Mouse (Mus musculus): ENCODE measurements around the gene Mepce. TPM values are rescaled to one million over a fixed set of nuclear protein-coding genes. Genes with fewer than 3 reads are reported as not detected.
A peak's percentile ranks its signal among the peaks of the same experiment; 100 is the strongest.
"Not testable (repeated sequence)": the region's sequence is repeated elsewhere in the genome, so short reads cannot be mapped to it uniquely, and the experiment has no call there.

The Mepce gene
- 10 to 100 TPM; 52.1 to 53.6 TPM for total RNA-seq (2021)
- long read RNA-seq, transcript Mepce-201 (4 exons, 3,128 nt), result major isoform, 28 of 31 reads
- long read RNA-seq, partial matches to known transcripts, result 1 of 31 reads
- long read RNA-seq, other reads (novel, unspliced or antisense), result 1 of 31 reads

DNA sequence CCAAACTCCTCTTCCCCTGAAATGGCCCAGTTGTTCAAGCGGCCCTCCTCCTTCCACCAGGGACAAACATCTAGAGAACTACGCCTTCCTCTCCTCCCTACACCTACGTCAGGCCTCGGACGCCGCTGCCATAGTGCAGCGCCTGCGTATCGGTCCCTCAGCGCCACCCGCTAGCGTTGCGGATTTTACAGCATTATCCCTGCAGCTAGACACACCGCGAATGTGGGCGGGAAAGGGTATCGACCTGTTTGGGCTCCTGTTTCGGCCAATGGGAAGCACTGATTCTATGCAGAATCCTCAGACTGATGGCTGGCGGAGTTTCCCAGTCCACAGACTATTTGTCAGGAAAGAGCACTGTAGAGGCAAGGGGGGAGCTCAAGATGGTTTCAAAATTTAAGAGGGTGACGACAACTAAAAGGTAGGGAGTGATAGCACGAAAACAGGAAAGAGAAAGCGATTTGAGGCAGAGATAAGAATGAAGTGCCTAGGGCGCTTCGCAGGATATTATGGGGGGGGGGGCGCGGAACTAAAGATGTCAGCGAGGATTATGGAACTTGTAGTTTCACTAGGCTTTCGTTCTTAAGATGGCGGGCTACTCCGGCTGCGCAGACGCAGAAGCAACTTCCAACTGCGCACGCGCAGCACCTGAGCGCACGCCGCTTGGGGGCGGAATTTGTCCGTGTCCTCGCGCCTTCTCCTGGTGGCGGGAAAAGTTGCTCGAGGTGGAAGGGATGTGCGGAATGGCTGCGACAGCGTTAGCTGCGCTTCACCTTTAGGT, at the start of gene Mepce, which contains the start of gene Zcwpw1:
TSS of gene Mepce (minus strand) at position 505 of the 778 bp plus-strand sequence.
TSS of gene Zcwpw1 (plus strand) at position 648 of the 778 bp plus-strand sequence.
- peak; percentile 96 to 97 for DNase-seq (ENCODE audit: low spot score in 2 of 2)

DNA sequence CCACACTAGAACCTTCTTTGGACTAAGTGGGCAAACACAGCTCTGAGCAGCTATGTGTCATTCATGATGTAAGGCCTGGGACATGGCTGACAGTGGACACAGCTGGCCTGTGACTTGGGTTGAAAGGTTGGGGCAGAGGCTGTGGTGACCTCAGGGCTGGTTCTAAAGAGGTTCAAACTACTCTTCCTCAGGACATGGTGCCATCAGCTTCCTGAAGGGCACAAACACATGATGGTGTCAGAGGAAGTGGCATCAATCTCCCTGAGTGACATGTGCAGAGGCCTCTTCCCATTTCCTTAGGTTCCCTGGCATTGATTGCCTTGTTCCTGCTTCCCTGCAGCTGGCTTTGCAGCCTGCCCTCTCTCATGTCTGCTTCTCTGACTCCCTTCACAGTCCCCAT, 49.7 kb upstream of the Mepce start:
- DNase-seq (ENCODE audit: low spot score in 2 of 2), result not testable (repeated sequence)

DNA sequence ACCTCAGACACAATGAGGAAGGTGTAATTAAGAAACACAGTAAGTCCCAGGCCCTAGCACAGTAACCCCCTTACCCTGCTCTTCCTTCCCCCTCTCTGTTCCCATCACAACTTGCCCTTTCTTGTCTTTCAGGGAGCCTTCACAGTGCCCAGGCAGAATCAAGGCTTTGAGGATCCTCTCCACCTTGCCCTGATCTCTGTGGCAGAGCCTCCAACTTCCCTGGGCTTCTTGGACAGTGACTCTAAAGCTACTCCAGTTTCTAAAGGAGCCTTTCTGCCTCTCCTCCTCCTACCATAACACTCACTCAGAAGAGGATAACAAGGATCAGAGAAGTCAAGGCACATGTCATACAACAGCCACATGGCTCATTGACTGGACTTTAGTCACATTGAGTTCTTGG, 49.2 kb upstream of the Mepce start:
- DNase-seq (ENCODE audit: low spot score in 2 of 2), result no peak

DNA sequence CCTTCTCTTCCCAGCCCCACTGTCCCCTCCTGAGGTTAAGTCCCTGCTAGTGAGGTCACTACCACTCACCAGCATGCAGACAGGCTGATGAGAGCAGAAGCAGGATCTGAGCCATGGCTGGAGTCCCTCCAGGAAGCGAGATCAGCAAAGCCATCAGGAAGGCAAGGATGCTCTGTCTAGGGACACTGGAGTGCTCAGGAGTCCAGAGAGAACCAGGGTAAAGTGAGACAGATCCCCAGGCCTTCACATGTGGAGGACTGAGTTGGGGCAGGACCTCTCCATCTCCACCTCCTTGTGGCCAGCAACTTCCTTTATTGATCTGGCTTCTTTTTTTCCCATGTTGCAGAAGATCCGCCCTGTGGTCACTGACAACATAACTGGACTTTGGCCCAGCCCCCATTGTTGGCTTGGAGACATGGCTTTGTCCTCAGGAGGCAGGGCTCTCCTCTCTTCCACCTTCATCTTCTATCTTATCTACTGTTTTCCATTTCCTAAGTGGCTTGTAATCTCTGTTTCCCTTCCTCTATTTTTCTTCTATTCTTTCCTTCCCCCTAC, 48.6 kb upstream of the Mepce start, which contains the start of gene Pilra:
TSS of gene Pilra (minus strand) at position 316 of the 555 bp plus-strand sequence.
- not testable (repeated sequence) for DNase-seq (ENCODE audit: low spot score in 2 of 2)

DNA sequence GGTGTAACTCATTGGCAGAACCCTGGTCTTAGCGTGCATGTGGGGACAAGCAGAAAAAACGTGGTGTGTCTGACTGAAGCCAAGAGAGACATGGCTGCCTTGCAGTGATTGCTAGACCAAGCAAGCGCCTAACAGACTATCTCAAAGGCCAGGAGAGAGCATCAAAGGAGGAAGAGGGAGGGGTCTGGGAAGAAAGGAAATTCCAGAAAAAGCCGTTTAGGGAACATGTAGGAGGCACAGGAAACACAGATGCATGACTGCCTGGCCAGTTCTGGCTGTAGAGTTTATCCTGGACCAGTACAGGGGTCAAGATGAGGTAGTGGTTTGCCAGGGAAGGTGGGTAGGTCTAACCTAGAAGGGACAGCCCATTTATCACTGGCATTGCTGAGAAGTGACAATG, 46.0 kb upstream of the Mepce start:
- DNase-seq (ENCODE audit: low spot score in 2 of 2), result no peak

DNA sequence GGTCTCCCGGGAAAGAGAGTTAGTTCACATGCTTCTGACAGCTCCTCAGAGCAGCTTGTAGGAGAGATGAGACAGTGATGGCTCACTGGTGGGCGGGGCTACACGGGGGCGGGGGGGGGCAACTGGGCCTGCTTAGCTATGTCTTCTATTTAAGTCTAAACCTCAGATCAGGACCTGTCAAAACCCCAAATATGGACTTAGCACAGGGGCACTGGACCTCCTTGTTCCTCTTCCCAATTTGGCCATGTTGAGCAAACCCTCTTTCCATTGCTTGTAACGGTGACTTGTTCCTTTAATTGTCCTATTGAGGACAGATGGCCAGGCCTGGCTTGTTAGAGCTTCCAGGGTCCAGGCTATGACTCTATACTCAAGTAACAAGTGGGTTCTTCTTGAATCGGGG, 44.1 kb upstream of the Mepce start:
- no peak for DNase-seq (ENCODE audit: low spot score in 2 of 2)

DNA sequence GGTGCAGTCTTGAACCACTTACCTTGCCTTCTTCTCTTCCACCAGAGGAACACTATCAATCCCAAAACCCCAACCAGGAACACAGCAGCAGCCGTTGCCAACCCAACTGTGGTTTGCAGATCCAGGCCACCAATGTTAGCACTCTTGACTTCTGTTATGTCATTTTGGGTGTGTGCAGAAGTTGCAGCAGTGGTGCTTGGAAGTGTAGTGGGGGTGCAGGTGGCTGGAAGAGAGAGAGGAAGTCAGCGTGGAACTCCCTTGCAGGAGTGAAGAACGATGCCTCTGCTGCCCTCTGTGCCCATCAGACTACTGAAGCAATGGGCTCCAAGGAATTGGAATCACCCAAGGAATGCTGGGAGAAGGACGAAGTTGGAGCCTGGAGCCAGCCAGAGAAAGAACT, 43.7 kb upstream of the Mepce start:
- no peak for DNase-seq (ENCODE audit: low spot score in 2 of 2)

DNA sequence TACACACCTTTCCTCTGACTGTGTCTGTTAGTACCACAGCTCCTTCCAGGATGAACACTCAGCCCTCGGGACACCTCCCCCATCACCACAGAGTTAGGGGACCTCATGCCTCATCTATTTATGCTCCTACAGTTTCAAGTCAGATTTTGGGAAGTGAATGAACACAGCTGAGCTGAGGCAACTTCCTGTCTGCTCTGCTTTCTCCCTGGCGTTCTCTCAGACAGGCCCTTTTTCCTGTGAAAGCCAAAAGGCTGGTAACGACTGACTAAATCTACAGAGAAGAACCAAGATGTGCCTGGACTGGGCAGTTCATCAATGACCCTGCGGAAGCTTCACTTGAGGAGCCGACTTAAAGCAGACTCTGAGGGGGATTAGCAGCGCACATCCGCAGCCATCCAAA, 42.8 kb upstream of the Mepce start:
- DNase-seq (ENCODE audit: low spot score in 2 of 2), result no peak

DNA sequence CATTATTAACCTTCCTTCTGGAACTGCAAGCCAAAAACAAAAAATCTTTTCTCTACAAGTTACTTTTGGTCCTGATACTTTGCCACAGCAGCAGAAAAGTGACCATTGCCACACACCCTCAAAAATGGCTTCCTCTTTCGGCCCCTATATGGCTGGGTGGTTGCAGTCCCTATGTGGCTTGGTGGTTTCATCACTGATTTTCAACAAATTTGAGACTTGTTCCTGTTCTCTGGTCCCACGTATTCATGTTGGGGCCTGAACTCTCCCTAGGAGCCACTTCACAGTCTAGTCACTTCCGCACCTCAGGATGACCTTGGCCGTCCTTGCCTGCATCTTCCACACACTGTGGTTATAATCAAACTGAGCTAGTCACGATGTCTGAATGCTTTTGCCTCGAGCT, 41.2 kb upstream of the Mepce start:
- DNase-seq (ENCODE audit: low spot score in 2 of 2), result no peak

DNA sequence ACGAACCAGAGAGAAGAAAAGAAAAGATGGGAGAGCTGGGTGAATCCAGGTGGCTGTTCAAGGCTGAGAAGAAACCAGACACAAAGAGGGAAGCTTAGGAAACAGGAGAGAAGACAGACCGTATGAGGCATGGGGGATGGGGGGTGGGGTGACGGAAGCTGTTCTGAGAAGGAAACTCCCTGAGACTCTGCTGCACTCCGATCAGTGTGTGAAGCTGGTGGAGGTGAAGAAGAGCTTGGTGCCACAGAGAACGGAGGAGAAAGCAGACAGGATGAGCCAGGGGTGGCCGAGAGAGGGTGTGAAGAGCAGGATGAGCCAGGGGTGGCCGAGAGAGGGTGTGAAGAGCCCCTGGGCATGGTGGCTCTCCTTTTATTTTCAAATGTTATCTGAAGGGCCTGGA, 39.0 kb upstream of the Mepce start:
- DNase-seq (ENCODE audit: low spot score in 2 of 2), result no peak

DNA sequence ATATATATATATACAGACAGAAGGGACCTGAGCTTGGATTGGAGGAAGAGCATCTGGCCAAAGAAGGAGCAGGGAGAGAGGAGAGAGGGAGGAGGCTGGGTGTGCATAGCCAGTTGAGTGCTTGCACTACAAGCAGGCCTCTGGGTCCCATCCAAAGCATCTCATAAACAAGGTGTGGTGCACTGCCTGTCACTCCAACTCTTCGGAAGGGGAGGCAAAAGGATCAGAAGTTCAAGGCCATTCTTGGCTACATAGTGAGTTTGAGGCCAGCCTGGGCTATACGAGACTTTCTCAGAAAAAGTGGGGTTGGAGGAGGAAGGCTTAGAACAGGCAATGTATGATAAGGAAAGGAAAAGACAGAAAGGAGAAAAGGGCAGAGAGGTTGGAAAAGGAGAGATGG, 38.5 kb upstream of the Mepce start:
- no peak for DNase-seq (ENCODE audit: low spot score in 2 of 2)

DNA sequence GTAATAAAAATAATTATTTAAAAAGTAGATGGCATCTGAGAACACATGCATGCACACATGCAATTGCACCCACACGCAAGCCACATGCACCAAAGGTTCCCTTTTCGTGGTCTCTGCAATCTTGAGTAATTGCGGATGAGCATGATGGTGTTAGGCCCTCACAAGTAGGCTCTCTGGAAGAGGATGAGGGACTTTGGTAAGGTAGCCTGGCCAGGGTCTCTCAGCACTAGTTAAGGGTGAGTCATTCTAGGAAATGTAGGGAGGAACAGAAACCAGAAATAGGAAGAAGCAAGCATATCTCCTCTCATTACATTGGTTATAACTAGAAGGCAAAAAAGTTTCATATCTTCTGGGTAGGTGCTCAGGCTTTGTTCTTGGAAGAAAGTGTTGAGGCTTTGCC, 37.6 kb upstream of the Mepce start:
- no peak for DNase-seq (ENCODE audit: low spot score in 2 of 2)

DNA sequence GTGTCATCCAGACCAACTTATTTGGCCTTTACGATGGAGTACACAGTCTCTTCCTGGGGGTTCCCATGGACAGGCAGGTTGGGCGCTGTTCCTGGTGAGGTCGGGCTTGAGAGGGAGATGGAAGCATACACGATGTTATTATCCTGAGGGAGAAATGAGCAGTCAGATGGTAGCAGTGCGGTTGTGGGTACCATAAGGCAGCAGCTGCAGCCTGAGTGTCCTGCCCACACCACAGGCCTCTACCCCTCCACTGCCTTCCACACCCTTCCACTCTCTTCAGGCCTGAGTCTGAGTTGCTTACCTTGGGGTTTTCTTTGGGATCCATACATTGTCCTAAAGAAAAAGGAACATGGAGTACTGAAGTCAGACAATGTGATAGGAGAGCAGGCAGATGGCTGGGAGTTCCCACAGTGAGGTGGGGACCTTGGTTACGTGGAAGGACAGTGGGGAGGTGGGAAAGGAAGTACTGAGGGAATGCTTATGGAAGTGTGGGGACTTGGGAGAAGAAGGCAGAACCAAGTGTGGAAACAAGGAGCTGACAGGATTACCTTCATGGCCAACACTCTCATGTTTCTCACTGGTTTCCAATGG, 36.1 kb upstream of the Mepce start:
- DNase-seq (ENCODE audit: low spot score in 2 of 2), result no peak

DNA sequence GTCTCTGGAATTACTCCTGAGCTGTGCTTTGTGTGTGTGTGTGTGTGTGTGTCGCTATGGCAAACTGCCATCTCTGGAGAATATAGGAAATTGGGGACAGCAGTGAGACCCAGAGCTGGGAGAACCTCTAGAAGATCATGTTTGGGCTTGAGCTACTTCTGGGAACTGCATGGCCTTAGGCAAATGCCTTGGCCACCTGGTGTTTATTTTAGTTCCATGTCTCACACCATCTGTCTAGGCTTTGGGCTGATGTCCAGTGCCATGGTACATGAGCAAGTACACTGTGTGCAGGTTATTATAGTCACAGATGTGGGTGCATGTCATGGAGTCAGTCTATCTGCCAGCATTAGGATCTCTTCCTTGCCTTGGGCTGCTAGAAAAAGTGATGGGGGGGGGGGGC, 35.1 kb upstream of the Mepce start:
- DNase-seq (ENCODE audit: low spot score in 2 of 2), result peak in 1 of 2 experiments; percentile 4

DNA sequence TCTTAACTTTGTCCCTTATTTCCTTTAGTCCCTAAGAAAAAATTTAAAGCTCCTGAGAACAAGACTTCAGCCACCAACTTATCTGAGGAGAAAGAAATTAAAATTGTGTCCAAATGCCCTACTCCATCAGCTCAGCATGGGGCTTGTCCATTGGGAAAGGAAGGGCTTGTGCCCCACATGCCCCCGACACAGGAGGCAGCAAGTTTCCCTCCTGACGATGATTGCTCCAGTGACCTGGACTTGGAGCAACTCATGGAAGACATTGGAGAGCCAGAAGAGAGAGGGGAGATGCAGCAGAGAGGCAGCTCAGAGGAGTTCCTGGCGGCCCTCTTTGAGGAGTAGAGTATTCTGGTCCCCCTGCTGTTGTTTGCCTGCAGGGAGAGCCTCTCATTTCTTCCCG, 34.7 kb upstream of the Mepce start:
- DNase-seq (ENCODE audit: low spot score in 2 of 2), result no peak

DNA sequence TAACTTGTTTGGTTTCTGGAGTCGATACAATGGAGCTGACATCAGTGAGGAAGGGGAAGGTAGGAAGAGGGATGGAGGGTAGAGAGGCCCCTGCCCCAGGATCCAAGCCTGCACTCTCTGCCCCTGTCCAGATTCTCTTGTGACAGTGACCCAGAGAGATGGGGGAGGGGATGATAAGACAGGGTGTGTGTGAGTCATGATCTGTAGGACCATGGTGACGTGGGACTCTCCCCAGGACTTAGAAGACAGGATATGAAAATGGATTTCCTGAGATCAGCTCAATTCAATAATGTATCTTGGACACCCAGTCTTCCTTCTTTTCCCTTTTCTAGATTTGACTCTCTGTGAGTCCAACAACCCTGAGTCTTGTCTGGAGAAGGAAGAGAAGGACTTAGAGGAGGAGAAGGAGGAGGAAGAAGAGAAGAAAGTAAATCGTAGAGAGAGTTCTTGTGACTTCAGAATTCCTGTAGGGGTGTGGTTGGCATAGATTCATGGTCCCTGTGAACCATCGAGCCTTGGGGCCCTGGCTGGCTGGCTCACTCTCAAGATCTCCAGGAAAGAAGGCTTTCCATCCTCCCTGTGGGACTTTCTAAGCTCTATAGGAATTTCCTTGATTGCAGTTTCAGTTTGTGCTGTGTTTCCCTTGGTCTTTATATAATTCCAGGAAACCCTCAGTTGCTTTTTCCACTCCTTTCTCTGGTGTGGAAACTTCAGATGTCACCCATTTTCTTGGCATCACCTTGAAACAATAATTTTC, 30.2 kb upstream of the Mepce start:
- DNase-seq (ENCODE audit: low spot score in 2 of 2), result no peak

DNA sequence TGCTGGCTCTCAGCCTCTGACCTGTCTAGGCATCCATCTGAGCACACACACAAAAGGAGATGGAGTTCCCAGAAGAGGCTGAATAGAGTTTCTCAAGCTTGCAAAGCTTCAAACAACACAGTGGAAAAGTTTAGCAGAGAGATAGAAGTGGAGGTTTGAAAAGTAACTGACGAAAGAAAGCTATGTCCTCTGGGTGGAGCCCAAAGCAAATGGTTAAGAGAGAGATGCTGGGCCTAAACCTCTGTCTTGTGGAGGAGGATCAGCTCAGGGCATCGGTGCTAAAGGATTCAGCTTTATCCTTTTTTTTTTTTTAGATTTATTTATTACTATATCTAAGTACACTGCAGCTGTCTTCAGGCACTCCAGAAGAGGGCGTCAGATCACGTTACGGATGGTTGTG, 20.9 kb upstream of the Mepce start:
- DNase-seq (ENCODE audit: low spot score in 2 of 2), result no peak

DNA sequence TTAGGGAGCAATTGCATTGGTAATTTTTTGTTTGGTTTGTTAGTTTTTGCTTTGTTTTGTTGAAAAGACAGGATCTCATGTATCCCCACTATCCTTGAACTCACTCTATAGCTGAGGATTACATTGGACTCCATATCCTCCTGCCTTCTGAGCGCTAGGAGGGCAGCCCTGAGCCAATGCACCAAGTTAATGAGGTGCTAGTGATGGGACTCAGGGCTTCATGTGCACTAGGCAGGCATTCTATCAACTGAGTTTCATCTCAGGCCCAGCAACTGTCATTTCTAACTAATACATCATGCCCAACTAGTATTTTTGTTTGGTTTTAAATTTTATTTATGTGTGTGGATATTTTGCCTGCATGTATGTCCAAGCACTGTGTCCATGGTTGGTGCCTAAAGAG, 18.7 kb upstream of the Mepce start:
- no peak for DNase-seq (ENCODE audit: low spot score in 2 of 2)

DNA sequence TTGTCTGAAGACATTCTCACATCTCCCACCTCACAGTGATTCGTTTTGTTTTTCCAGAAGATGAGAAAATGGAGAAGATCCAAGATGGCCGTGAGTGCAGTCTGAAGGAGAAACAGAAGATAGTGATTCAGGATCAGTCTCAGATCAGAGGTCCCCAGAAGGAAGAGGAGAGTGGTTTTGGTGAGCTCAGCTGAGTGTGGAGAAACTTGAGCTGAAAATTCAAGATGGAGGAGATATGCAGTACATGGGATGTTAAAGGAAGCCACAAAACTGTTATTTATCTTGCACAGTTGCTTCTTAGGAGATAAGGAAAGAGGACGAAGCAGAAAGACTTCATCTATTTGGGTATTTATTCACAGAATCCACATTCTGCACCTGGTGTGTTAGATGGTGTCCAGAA, 13.5 kb upstream of the Mepce start:
- no peak for DNase-seq (ENCODE audit: low spot score in 2 of 2)

DNA sequence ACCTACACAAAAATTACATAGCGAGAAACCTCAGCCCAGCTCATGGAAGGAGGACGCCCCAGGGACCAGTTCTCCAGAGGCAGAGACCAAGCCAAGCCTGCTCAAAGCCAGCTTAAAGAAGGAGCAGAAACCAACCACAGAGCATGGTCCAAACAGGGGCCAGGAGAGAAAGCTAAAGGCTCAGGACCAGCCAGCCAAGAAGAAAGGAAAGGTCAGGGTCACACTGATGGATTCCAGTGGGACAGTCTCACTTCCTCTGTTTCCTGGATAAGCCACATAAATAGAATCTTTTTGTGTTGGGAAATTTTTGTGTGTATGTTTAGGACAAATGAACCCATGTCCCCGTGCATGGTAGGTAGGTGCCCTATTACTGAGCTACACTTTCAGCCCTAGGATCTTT, 9.2 kb upstream of the Mepce start:
- no peak for DNase-seq (ENCODE audit: low spot score in 2 of 2)

DNA sequence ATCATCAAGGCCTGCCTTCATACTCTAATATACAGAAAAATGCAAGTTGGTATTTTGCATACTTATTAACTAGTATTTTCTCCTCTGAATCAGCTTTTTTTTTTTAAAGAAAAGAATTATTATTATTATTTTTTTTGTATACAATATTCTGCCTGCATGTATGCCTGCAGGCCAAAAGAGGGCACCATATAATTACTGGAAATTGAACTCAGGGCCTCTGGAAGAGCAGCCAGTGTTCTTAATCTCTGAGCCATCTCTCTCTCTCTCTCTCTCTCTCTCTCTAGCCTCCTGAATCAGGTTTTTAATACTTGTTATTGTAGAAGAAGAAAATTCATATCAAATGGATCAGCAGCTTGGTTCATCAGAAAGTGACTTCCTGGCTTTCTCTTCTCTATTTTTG, 4.1 kb upstream of the Mepce start:
- DNase-seq (ENCODE audit: low spot score in 2 of 2), result no peak

Data from layer of hippocampus, adult 18-20 months (tissue).